Mouse (Mus musculus): ENCODE measurements around the gene Trim33.

Trim33 gene

GRCm38 (mm10) chr3:103279182-103280149 lies at the start of gene Trim33:
TSS of gene Trim33 (plus strand) at chr3:103279293.
- peak; percentile 98 for DNase-seq

DNA sequence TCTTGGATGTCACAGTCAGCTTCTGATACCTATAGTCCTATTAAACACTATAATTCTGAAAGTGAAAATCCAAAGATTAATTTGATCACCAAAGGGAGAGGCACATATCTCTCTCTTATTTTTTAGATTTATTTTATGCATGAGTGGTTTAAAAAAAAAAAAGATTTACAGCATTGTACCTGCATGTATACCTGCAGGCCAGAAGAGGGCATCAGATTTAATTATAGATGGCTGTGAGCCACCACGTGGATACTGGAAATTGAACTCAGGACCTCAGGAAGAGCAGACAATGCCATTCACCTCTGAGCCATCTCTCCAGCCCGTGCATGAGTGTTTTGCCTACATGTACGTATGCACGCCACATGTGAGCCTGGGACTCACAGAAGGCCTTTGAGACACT lies 46.7 kb upstream of the Trim33 start:
- no peak for DNase-seq

DNA sequence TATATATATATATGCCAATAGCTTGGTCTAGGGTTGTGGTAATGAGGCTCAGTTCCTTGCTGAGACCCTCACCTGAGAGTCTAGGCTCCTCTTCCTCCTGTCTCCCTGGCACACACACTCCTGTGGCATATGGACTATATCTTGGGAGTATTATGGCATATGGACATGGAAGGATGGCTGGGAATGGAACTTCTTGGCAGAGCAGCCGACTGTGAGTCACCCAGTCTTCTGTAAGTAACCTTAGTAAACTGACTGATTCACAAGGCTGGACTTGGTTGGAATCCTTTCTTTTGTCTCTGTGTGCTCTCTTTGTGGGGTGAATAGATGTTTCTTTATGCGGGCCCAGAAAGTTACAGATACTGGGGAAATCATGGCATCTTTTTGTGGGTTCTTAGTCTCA lies 37.6 kb upstream of the Trim33 start:
- DNase-seq, result no peak

DNA sequence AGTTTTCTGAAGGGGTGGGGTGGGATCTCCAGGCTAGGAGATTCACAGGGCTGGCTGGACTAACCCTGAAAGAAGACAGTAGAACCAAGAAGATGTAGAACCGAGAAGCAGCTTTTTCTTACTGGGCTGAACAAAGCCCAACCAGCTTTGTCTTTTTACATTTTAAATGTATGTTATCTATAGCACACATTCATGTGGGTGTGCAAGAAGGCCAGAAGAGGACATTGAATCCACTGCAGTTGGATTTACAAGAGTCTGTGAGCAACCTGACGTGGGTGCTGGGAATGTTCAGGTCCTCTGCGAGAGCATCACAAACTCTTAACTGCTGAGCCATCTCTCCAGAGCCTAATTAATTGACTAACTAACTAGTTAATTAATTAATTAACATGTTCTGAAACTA lies 36.9 kb upstream of the Trim33 start:
- no peak for DNase-seq

DNA sequence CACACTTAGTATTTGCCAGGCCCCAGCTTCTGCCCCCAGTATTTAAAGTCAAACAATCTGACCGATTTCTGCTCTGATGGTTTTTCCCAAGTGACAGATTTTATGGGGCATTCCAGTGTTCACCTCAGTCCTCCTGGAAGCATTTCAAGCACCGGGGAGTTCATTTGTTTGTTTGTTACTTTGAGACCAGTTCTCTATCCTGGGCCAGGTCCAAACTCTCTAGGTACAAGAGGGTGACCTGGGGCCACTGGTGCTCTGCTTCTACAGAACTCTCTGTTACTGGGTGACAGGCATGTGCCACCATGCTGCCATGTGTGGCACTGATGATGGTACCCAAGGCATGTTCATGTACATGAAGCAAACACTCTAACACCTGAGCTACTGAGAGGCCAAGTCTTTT lies 35.6 kb upstream of the Trim33 start:
- no peak for DNase-seq

DNA sequence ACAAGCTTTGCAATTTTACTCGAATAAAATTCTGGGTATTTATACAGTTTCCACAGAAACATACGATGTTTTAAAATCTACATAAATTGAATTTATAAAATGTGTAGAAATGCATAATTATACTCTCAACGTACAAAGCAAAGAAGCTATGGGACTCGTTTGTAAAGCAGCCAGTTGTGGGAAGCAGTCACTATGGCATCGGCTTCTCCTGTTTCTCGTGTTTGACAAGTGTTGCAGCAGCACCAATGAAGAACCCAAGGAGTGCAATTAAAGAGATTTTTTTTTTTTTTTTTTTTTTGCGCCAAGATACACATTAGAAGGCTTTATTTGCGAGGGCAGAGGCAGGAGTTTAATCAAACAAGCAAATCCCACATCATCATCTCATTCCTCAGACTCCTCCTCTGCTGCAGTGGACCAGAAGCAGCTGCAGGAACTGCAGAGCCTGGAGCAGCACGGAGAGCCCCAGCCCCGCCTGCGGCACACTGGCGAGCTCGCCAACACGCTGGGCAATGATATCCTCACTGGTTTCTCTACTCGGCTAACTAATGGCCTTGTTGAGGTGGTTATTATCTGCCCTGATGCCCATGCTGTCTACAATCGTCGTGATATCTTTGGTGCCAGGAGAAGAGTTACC lies 32.3 kb upstream of the Trim33 start:
- DNase-seq, result no peak

DNA sequence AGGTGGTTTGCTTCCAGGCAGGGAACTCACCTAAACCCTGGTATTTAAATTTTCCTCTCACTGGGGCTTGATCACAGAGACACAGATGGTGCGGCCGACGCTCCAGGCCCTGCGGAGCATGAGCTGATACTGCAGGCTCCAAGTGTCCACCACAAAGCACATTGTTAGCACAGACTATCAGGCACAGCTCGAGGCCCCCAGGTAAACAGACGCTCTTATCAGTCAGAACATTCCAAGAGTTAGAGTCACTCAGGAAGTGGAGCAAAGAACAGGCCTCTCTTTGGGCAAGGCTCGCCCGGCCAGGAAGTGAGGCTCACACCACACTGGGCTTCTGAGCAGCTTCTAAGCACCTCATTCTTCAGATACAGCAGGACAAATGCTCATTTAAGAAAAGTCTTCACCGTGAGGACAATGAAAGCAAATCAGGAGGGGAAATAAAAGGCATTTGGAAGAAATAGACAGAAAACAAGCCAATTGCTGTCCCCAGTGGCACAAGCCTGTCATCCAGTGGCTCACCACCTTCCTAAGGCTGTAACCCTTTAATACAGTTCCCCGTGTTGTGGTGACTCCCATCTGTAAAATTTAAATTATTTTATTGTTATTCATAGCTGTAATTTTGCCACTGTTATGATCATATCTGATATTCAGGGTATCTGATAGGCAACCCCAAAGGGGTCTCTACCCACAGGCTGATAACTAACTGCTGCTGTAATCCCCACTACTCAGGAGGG lies 22.8 kb upstream of the Trim33 start:
- no peak for DNase-seq

GRCm38 (mm10) chr3:103262802-103263417 lies 16.2 kb upstream of the Trim33 start:
- DNase-seq, result no peak

GRCm38 (mm10) chr3:103278561-103279181 lies 422 bp upstream of the Trim33 start:
- DNase-seq, result peak; percentile 40

- DNase-seq, result peak; percentile 63
Observed at GRCm38 (mm10) chr3:103280241-103280761, 1.2 kb downstream of the Trim33 start.

GRCm38 (mm10) chr3:103280875-103281274 lies 1.8 kb downstream of the Trim33 start:
- no peak for DNase-seq

GRCm38 (mm10) chr3:103288761-103289160 lies 9.7 kb downstream of the Trim33 start:
- DNase-seq, result no peak

DNA sequence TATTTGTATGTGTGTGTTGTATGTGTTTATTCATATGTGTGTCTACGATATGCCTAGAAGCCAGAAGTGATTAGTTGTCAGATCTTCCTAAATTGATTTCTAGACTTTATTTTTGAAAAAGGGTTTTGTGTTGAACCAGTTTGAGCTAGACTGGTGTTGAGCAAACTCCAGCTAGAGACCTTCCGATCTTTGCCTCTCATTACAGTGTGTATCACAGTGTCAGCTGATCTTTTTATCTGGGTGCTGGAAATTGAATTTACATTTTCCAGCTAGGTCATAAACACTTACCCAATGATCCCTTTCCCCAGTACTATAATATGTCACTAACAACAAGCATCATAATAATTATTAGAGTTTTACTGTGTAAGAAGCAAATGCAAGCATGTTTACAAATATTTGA lies 12.0 kb downstream of the Trim33 start:
- DNase-seq, result no peak

- DNase-seq, result no peak
Observed at GRCm38 (mm10) chr3:103305411-103305982, 26.4 kb downstream of the Trim33 start.

GRCm38 (mm10) chr3:103309252-103309651 lies 30.2 kb downstream of the Trim33 start:
- no peak for DNase-seq

GRCm38 (mm10) chr3:103309750-103310149 lies 30.7 kb downstream of the Trim33 start:
- DNase-seq, result no peak

DNA sequence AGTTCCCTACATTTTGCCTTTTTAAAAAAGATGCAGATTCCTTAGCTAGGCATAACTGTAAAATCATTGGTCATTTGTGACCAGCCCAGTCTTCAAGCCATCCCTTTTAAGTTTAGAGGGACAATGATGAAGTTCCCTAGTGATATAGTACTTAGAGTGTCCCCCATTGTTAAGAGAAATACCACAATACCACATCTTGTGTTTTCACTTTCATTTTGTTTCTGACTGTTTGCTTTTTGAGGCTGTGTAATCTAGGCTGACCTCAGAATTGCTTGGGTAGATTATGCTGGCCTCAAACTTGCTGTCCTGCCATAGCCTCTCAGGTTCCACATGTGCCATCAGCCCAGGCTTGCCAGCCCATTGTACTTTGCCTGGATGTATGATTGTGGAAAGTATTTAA lies 35.2 kb downstream of the Trim33 start:
- DNase-seq, result no peak

- DNase-seq, result no peak
Observed at GRCm38 (mm10) chr3:103335371-103335770, 56.3 kb downstream of the Trim33 start.

DNA sequence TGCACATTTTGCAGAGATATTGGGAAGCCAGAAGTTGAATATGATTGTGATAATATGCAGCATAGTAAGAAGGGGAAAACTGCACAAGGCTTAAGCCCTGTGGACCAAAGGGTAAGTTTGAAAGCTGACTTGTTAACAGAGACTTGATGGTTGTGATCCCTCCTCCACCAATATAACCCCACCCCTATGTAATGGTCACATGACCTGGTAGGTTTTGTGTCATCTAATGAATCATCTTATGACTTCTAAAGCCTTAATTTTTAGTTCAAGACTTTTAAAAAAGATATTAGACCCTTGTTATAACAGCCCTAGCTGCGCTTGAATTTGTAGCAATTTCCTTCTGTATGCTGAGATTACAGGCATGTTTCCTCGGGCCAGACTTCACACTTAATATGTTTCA lies 67.6 kb downstream of the Trim33 start:
- no peak for DNase-seq

GRCm38 (mm10) chr3:103353518-103353917 lies 74.4 kb downstream of the Trim33 start:
- no peak for DNase-seq

DNA sequence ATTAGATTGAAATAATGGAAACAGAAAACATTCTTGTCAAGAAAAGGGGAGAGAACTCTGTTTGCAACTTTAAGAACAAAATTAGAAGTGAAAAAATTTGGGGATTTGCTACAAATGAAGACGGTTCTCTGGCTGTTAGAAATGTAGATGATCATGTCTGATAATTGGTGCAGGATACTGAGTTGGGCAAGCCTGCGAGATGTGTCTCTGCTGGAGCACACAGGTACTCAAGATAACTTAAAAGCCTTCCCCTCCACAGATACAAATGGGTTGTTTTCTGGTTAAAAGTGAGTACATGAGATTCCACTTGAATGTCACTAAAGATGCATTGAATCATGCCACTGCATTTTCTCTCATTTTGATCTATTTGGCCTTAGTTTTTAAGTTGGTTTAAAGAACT lies 74.9 kb downstream of the Trim33 start:
- DNase-seq, result no peak

DNA sequence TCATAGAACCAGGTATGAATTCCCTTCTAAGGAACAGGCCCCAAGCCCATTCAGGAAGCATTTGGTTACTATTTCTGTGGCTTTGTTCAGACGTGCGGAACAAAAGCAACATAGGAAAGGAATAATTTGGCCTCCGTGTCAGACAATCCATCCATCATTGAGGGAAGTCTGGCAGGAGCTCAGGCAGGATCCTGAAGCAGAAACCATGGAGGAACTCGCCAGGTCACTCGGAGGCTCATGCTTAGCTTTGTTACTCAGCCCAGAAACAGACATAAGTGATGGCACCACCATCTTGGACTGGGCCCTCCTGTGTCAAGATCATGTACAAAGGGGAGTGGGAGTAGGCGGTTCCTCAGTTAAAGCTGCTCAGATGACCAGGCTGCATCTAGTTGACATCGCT lies 82.1 kb downstream of the Trim33 start:
- DNase-seq, result no peak
